20 mouse cellular contexts compared by ENCODE assay signal in genomic region chr7:117259674-117260294, GRCm38 (mm10).
DNase-seq lines count a peak whose midpoint lies in the region; ATAC-seq and TF ChIP-seq lines count a peak whose summit lies in the region.
"Had no signal": no experiment of that assay in that cellular context is flagged by ENCODE, and none has a peak within 500 bp of the region (broad histone marks: within the 10 kb centered on the region; RNA-seq: fewer than 3 reads in every experiment).

No protein-coding gene starts in this region.

- 0 out of 2 replicates have a peak, but pooled peaks have one; percentile 10 for TF ChIP-seq CTCF in midbrain, postnatal 0 days (IDR thresholded peaks at IDR 0.05)

- H3K27me3 ChIP-seq in midbrain, postnatal 0 days (ENCODE audit: insufficient read depth, low read length) = no peaks in the 10 kb centered on the region
- no peaks in the 10 kb centered on the region for H3K27me3 ChIP-seq in midbrain, embryonic 10.5 days (ENCODE audit: low read depth, poor library complexity, severe bottlenecking)
- peaks cover 24% of the 10 kb centered on the region for H3K27me3 ChIP-seq in embryonic facial prominence, embryonic 13.5 days
- H3K27me3 ChIP-seq in limb, embryonic 14.5 days (ENCODE audit: control insufficient read depth, insufficient read depth, low read length) = no peaks in the 10 kb centered on the region
- no peaks in the 10 kb centered on the region for H3K27me3 ChIP-seq in heart, embryonic 11.5 days (ENCODE audit: control insufficient read depth, insufficient read depth, low read length)
- H3K27me3 ChIP-seq: CH12.LX; heart, embryonic 13.5 days; intestine, embryonic 15.5 days; neural tube, embryonic 12.5 days had no signal

- H3K27ac ChIP-seq in midbrain, postnatal 0 days (ENCODE audit: low read depth, low read length) = no peak overlapping the region
- H3K27ac ChIP-seq in midbrain, embryonic 10.5 days (replicated peaks) = no peak overlapping the region
- peak overlapping the region; percentile 40; the same call in 1 of the 2 replicates for H3K27ac ChIP-seq in embryonic facial prominence, embryonic 13.5 days
- H3K27ac ChIP-seq in limb, embryonic 14.5 days (replicated peaks; ENCODE audit: low read depth, low read length) = 0 out of 2 replicates have a peak overlapping the region, but pooled peaks have one; percentile 13
- no peak overlapping the region for H3K27ac ChIP-seq in heart, embryonic 11.5 days (ENCODE audit: low read depth, low read length)
- H3K27ac ChIP-seq: heart, embryonic 13.5 days; intestine, embryonic 15.5 days; neural tube, embryonic 12.5 days had no signal

- DNase-seq in embryo, embryonic 11 days = peak; percentile 29
- DNase-seq in embryo, embryonic 10 days (ENCODE audit: low spot score) = no peak
- no peak for DNase-seq in midbrain, postnatal 0 days (ENCODE audit: low spot score)
- DNase-seq in midbrain, embryonic 10.5 days (ENCODE audit: low spot score) = no peak
- peak; percentile 85 for DNase-seq in limb, embryonic 14.5 days (ENCODE audit: low spot score)
- DNase-seq in testis, postnatal 10 days (ENCODE audit: low spot score) = no peak
- DNase-seq: adrenal gland, postnatal 36 days; cerebellum, postnatal 14 days; gastrocnemius, postnatal 14 days; heart, postnatal 4 days; liver; lung, adult 18-20 months; lung, postnatal 4 days; thymus, postnatal 36 days had no signal

- H3K4me3 ChIP-seq in midbrain, postnatal 0 days (ENCODE audit: low read depth, low read length) = no peak overlapping the region
- H3K4me3 ChIP-seq in midbrain, embryonic 10.5 days = no peak overlapping the region
- H3K4me3 ChIP-seq in embryonic facial prominence, embryonic 13.5 days = no peak overlapping the region
- no peak overlapping the region for H3K4me3 ChIP-seq in limb, embryonic 14.5 days (replicated peaks; ENCODE audit: low read length)
- no peak overlapping the region for H3K4me3 ChIP-seq in heart, embryonic 11.5 days (ENCODE audit: low read depth, low read length)
- H3K4me3 ChIP-seq: heart, embryonic 13.5 days; intestine, embryonic 15.5 days; neural tube, embryonic 12.5 days had no signal

- H3K4me1 ChIP-seq in midbrain, postnatal 0 days (ENCODE audit: insufficient read depth, low read length) = no peaks in the 10 kb centered on the region
- H3K4me1 ChIP-seq in midbrain, embryonic 10.5 days = peaks cover 23% of the 10 kb centered on the region
- peaks cover 35% of the 10 kb centered on the region for H3K4me1 ChIP-seq in embryonic facial prominence, embryonic 13.5 days
- H3K4me1 ChIP-seq in limb, embryonic 14.5 days (ENCODE audit: control insufficient read depth, insufficient read depth, low read length) = peaks cover 35% of the 10 kb centered on the region
- H3K4me1 ChIP-seq in heart, embryonic 11.5 days (ENCODE audit: control insufficient read depth, insufficient read depth, low read length) = 0 out of 2 replicates have a peak, but pooled peaks cover 5% of the 10 kb centered on the region
- H3K4me1 ChIP-seq: heart, embryonic 13.5 days; intestine, embryonic 15.5 days; neural tube, embryonic 12.5 days had no signal

- no peak for TF ChIP-seq POLR2A in limb, embryonic 14.5 days (IDR thresholded peaks at IDR 0.05; ENCODE audit: borderline replicate concordance, extremely low read depth, insufficient read depth, insufficient read length)

- ATAC-seq in midbrain, postnatal 0 days (ENCODE audit: low FRiP score) = no peak
- peak; percentile 76 for ATAC-seq in embryonic facial prominence, embryonic 13.5 days (ENCODE audit: insufficient number of reproducible peaks, insufficient read depth, low FRiP score, low TSS enrichment, low read depth)
- peak; percentile 91 for ATAC-seq in limb, embryonic 14.5 days (ENCODE audit: low FRiP score, low read depth)
- ATAC-seq in heart, embryonic 11.5 days (replicated peaks; ENCODE audit: insufficient number of reproducible peaks, low FRiP score, low TSS enrichment) = no peak
- ATAC-seq: intestine, embryonic 15.5 days had no signal

- H3K9me3 ChIP-seq in midbrain, postnatal 0 days (ENCODE audit: low read length) = no peaks in the 10 kb centered on the region
- H3K9me3 ChIP-seq in midbrain, embryonic 10.5 days (replicated peaks) = no peaks in the 10 kb centered on the region
- H3K9me3 ChIP-seq in embryonic facial prominence, embryonic 13.5 days = no peaks in the 10 kb centered on the region
- H3K9me3 ChIP-seq in limb, embryonic 14.5 days (ENCODE audit: control insufficient read depth, low read length) = no peaks in the 10 kb centered on the region
- H3K9me3 ChIP-seq in heart, embryonic 11.5 days (replicated peaks; ENCODE audit: control insufficient read depth, low read length) = no peaks in the 10 kb centered on the region
- H3K9me3 ChIP-seq: heart, embryonic 13.5 days; intestine, embryonic 15.5 days; neural tube, embryonic 12.5 days had no signal

- no peaks in the 10 kb centered on the region for H3K36me3 ChIP-seq in midbrain, postnatal 0 days (ENCODE audit: insufficient read depth, low read length)
- H3K36me3 ChIP-seq in midbrain, embryonic 10.5 days = no peaks in the 10 kb centered on the region
- no peaks in the 10 kb centered on the region for H3K36me3 ChIP-seq in embryonic facial prominence, embryonic 13.5 days
- no peaks in the 10 kb centered on the region for H3K36me3 ChIP-seq in limb, embryonic 14.5 days (ENCODE audit: control insufficient read depth, insufficient read depth, low read length)
- no peaks in the 10 kb centered on the region for H3K36me3 ChIP-seq in heart, embryonic 11.5 days (ENCODE audit: control insufficient read depth, insufficient read depth, low read length)
- H3K36me3 ChIP-seq: heart, embryonic 13.5 days; intestine, embryonic 15.5 days; neural tube, embryonic 12.5 days had no signal

- WGBS in midbrain, postnatal 0 days = 56% methylated on average over 6 of the region's 6 CpGs
- WGBS in midbrain, embryonic 10.5 days = 72% methylated on average over 6 of the region's 6 CpGs
- WGBS in embryonic facial prominence, embryonic 13.5 days = 13% methylated on average over 6 of the region's 6 CpGs
- 16% methylated on average over 6 of the region's 6 CpGs for WGBS in limb, embryonic 14.5 days
- 81% methylated on average over 6 of the region's 6 CpGs for WGBS in heart, embryonic 11.5 days (ENCODE audit: insufficient replicate concordance)

- H3K4me2 ChIP-seq in midbrain, postnatal 0 days (ENCODE audit: low read depth, low read length, poor library complexity, severe bottlenecking) = no peak overlapping the region
- peak overlapping the region; percentile 41 for H3K4me2 ChIP-seq in embryonic facial prominence, embryonic 13.5 days
- peak overlapping the region; percentile 6; the same call in 1 of the 2 replicates for H3K4me2 ChIP-seq in limb, embryonic 14.5 days (replicated peaks; ENCODE audit: low read depth, low read length, severe bottlenecking)
- H3K4me2 ChIP-seq in heart, embryonic 11.5 days = no peak overlapping the region
- H3K4me2 ChIP-seq: heart, embryonic 13.5 days; intestine, embryonic 15.5 days; neural tube, embryonic 12.5 days had no signal

- no peak overlapping the region for H3K9ac ChIP-seq in midbrain, postnatal 0 days (replicated peaks; ENCODE audit: low read length, poor library complexity, severe bottlenecking)
- H3K9ac ChIP-seq in embryonic facial prominence, embryonic 13.5 days = no peak overlapping the region
- H3K9ac ChIP-seq in limb, embryonic 14.5 days (ENCODE audit: low read depth, low read length, severe bottlenecking) = no peak overlapping the region
- no peak overlapping the region for H3K9ac ChIP-seq in heart, embryonic 11.5 days (ENCODE audit: low read depth, low read length)
- H3K9ac ChIP-seq: heart, embryonic 13.5 days; intestine, embryonic 15.5 days; neural tube, embryonic 12.5 days had no signal

Comparison
In these comparisons a context has a peak if more than half of its experiments do, and no peak if none do; other contexts are left out.
1. DNase-seq: peak in embryo, embryonic 11 days (single experiment) and limb, embryonic 14.5 days (single experiment); none in embryo, embryonic 10 days (single experiment), midbrain, postnatal 0 days (single experiment), midbrain, embryonic 10.5 days (single experiment) and testis, postnatal 10 days (single experiment).
2. ATAC-seq: peak in embryonic facial prominence, embryonic 13.5 days (single experiment) and limb, embryonic 14.5 days (single experiment); none in midbrain, postnatal 0 days (single experiment) and heart, embryonic 11.5 days (single experiment).
3. H3K27ac ChIP-seq: peak in embryonic facial prominence, embryonic 13.5 days (single experiment) and limb, embryonic 14.5 days (single experiment); none in midbrain, postnatal 0 days (single experiment), midbrain, embryonic 10.5 days (single experiment) and heart, embryonic 11.5 days (single experiment).
4. H3K4me2 ChIP-seq: peak in embryonic facial prominence, embryonic 13.5 days (single experiment) and limb, embryonic 14.5 days (single experiment); none in midbrain, postnatal 0 days (single experiment) and heart, embryonic 11.5 days (single experiment).